Mouse (Mus musculus): ENCODE measurements around the gene Plin4. TPM values are rescaled to one million over a fixed set of nuclear protein-coding genes. Genes with fewer than 3 reads are reported as not detected.

Plin4 gene
- total and polyA plus RNA-seq, 3 experiments, result 114 to 170 (median 151) TPM

- H3K4me3 ChIP-seq, result no peak overlapping the region
- TF ChIP-seq CTCF (IDR thresholded peaks at IDR 0.05), result 0 out of 2 replicates have a peak, but pooled peaks have one; percentile 3
- TF ChIP-seq EP300 (IDR thresholded peaks at IDR 0.05; ENCODE audit: insufficient read depth, low read depth, low read length), result no peak
- TF ChIP-seq POLR2A (IDR thresholded peaks at IDR 0.05; ENCODE audit: insufficient read depth, low read depth, low read length), result no peak
Observed at GRCm38 (mm10) chr17:56057381-56058120, 52.1 kb downstream of the Plin4 start.

DNA sequence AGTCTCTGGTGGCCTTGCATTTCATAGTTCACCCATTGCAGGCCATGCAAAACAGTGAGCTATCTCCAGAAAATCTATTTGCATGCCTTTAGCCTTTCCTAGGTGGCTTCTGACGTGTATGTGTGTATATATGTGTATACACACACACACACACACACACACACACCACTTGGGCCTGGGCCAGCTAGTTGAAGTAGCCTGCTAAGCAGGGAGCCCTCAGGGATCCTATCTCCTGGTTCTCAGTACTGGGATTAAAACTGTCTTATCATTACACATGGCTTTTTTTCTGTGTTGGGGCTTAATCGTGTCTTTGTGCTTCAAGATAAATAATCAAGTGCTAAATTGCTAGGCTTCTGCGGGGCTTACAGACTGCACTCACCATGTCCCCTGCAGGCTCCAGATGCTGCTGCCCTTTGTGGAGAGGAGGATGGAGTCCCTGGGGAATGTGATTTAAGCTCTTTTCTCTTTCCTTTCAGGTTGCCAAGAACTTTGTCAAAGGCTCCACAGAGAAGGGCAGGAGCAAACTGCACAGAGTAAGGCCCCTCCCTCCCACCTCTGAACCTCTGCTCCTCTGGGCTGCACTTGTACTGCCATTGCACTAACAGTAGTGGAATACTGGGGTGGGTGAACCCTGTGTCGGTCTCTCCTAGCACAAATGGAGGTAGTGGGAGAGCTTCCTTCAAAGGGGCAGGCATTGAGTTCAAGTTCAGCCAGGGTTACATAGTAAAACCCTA, 53.5 kb downstream of the Plin4 start:
- Histone ChIP-seq H3K36me3 (ENCODE audit: control insufficient read depth, insufficient read depth, low read length) (no peaks in the 10 kb centered on the region), H3K27ac (no peak overlapping the region), H3K27me3 (ENCODE audit: control insufficient read depth, insufficient read depth, low read length) (no peaks in the 10 kb centered on the region), H3K9ac (ENCODE audit: low read depth, low read length) (no peak overlapping the region), H3K4me1 (ENCODE audit: control insufficient read depth, insufficient read depth, low read length) (no peaks in the 10 kb centered on the region; the same call in 1 of the 2 replicates), H3K4me3 (no peak overlapping the region), H3K79me2 (replicated peaks; ENCODE audit: control insufficient read depth, insufficient read depth, low read length) (no peaks in the 10 kb centered on the region)
- no peak for TF ChIP-seq CTCF (IDR thresholded peaks at IDR 0.05)
- no peak for TF ChIP-seq POLR2A (IDR thresholded peaks at IDR 0.05; ENCODE audit: insufficient read depth, low read depth, low read length)
- TF ChIP-seq EP300 (IDR thresholded peaks at IDR 0.05; ENCODE audit: insufficient read depth, low read depth, low read length), result no peak
- DNase-seq, result no peak
- 46% methylated on average over 4 of the region's 4 CpGs for WGBS
- intact Hi-C loops (cut with DNase I), result no loop called here

More at GRCm38 (mm10) chr17:56057381-56058120, 52.1 kb downstream of the Plin4 start:
- 78% methylated on average over 11 of the region's 11 CpGs for WGBS
- H3K27ac ChIP-seq, result peak overlapping the region; percentile 31
- intact Hi-C loops (cut with DNase I), result no loop called here
- no peak overlapping the region for H3K9ac ChIP-seq (ENCODE audit: low read depth, low read length)
- DNase-seq, result no peak
- H3K79me2 ChIP-seq (replicated peaks; ENCODE audit: control insufficient read depth, insufficient read depth, low read length), result no peaks in the 10 kb centered on the region
- no peaks in the 10 kb centered on the region for H3K27me3 ChIP-seq (ENCODE audit: control insufficient read depth, insufficient read depth, low read length)
- no peaks in the 10 kb centered on the region for H3K36me3 ChIP-seq (ENCODE audit: control insufficient read depth, insufficient read depth, low read length)
- no peaks in the 10 kb centered on the region; the same call in 1 of the 2 replicates for H3K4me1 ChIP-seq (ENCODE audit: control insufficient read depth, insufficient read depth, low read length)

GRCm38 (mm10) chr17:56054938-56055337, 54.7 kb downstream of the Plin4 start:
- no peaks in the 10 kb centered on the region for H3K36me3 ChIP-seq (ENCODE audit: control insufficient read depth, insufficient read depth, low read length)
- H3K79me2 ChIP-seq (replicated peaks; ENCODE audit: control insufficient read depth, insufficient read depth, low read length), result no peaks in the 10 kb centered on the region
- H3K4me3 ChIP-seq, result no peak overlapping the region
- DNase-seq, result no peak
- TF ChIP-seq POLR2A (IDR thresholded peaks at IDR 0.05; ENCODE audit: insufficient read depth, low read depth, low read length) (no peak), CTCF (IDR thresholded peaks at IDR 0.05) (no peak), EP300 (IDR thresholded peaks at IDR 0.05; ENCODE audit: insufficient read depth, low read depth, low read length) (no peak)
- no peaks in the 10 kb centered on the region for H3K27me3 ChIP-seq (ENCODE audit: control insufficient read depth, insufficient read depth, low read length)
- H3K4me1 ChIP-seq (ENCODE audit: control insufficient read depth, insufficient read depth, low read length), result no peaks in the 10 kb centered on the region; the same call in 1 of the 2 replicates
- H3K9ac ChIP-seq (ENCODE audit: low read depth, low read length), result no peak overlapping the region
- intact Hi-C loops (cut with DNase I), result no loop called here
- H3K27ac ChIP-seq, result no peak overlapping the region

GRCm38 (mm10) chr17:56051369-56051768, 58.2 kb downstream of the Plin4 start:
- intact Hi-C loops (cut with DNase I), result no loop called here
- no peaks in the 10 kb centered on the region for H3K27me3 ChIP-seq (ENCODE audit: control insufficient read depth, insufficient read depth, low read length)
- no peaks in the 10 kb centered on the region for H3K79me2 ChIP-seq (replicated peaks; ENCODE audit: control insufficient read depth, insufficient read depth, low read length)
- H3K4me3 ChIP-seq, result no peak overlapping the region
- H3K4me1 ChIP-seq (ENCODE audit: control insufficient read depth, insufficient read depth, low read length), result no peaks in the 10 kb centered on the region
- H3K27ac ChIP-seq, result no peak overlapping the region
- DNase-seq, result no peak
- no peak for TF ChIP-seq CTCF (IDR thresholded peaks at IDR 0.05)
- TF ChIP-seq EP300 (IDR thresholded peaks at IDR 0.05; ENCODE audit: insufficient read depth, low read depth, low read length), result no peak
- no peak for TF ChIP-seq POLR2A (IDR thresholded peaks at IDR 0.05; ENCODE audit: insufficient read depth, low read depth, low read length)
- 89% methylated on average over 5 of the region's 5 CpGs for WGBS
- H3K9ac ChIP-seq (ENCODE audit: low read depth, low read length), result no peak overlapping the region
- H3K36me3 ChIP-seq (ENCODE audit: control insufficient read depth, insufficient read depth, low read length), result no peaks in the 10 kb centered on the region

Other genes starting within 250 kb of the Plin4 start
- gene Zfp119a, start 230.9 kb downstream of the Plin4 start, total RNA-seq (2021), result 1 to 10 TPM; 4.0 to 4.2 TPM
- 0.43 and 1.0 TPM in 2 replicates for gene Zfp119a, start 230.9 kb downstream of the Plin4 start, polyA plus RNA-seq (2012; rRNA removed)
- 1 to 10 TPM; 3.8 TPM for gene Zfp959, start 217.7 kb downstream of the Plin4 start, total RNA-seq (2021)
- gene Zfp959, start 217.7 kb downstream of the Plin4 start, polyA plus RNA-seq (2012; rRNA removed), result 1.4 and 2.1 TPM in 2 replicates
- gene Zfp119b, start 160.3 kb downstream of the Plin4 start, total RNA-seq (2021), result 1 to 10 TPM; 2.5 to 3.9 TPM
- 0.49 and 1.2 TPM in 2 replicates for gene Zfp119b, start 160.3 kb downstream of the Plin4 start, polyA plus RNA-seq (2012; rRNA removed)
- under 1 TPM; 0.34 to 0.91 TPM for gene Ebi3, start 157.2 kb downstream of the Plin4 start, total RNA-seq (2021)
- 1.3 and 4.1 TPM in 2 replicates for gene Ebi3, start 157.2 kb downstream of the Plin4 start, polyA plus RNA-seq (2012; rRNA removed)
- gene Yju2, start 150.7 kb downstream of the Plin4 start, total RNA-seq (2021), result 1 to 10 TPM; 8.3 to 9.2 TPM
- 3.7 and 4.2 TPM in 2 replicates for gene Yju2, start 150.7 kb downstream of the Plin4 start, polyA plus RNA-seq (2012; rRNA removed)
- gene Shd, start 139.3 kb downstream of the Plin4 start, total RNA-seq (2021), result under 1 TPM; 0.63 to 0.64 TPM
- gene Shd, start 139.3 kb downstream of the Plin4 start, polyA plus RNA-seq (2012; rRNA removed), result 1.9 TPM in 2 replicates
- gene Fsd1, start 123.3 kb downstream of the Plin4 start, total RNA-seq (2021), result under 1 TPM; 0.50 to 0.61 TPM
- 0.35 and 0.76 TPM in 2 replicates for gene Fsd1, start 123.3 kb downstream of the Plin4 start, polyA plus RNA-seq (2012; rRNA removed)
- gene Stap2, start 104.2 kb downstream of the Plin4 start, total RNA-seq (2021), result 10 to 100 TPM; 12.2 to 14.8 TPM
- 28.6 and 30.6 TPM in 2 replicates for gene Stap2, start 104.2 kb downstream of the Plin4 start, polyA plus RNA-seq (2012; rRNA removed)
- 10 to 100 TPM; 63.1 to 78.9 TPM for gene Mpnd, start 104.1 kb downstream of the Plin4 start, total RNA-seq (2021)
- 68.0 and 75.8 TPM in 2 replicates for gene Mpnd, start 104.1 kb downstream of the Plin4 start, polyA plus RNA-seq (2012; rRNA removed)
- 10 to 100 TPM; 13.6 to 14.3 TPM for gene Sh3gl1, start 73.2 kb downstream of the Plin4 start, total RNA-seq (2021)
- gene Sh3gl1, start 73.2 kb downstream of the Plin4 start, polyA plus RNA-seq (2012; rRNA removed), result 26.4 and 27.4 TPM in 2 replicates
- gene Chaf1a, start 69.4 kb downstream of the Plin4 start, total RNA-seq (2021), result 1 to 10 TPM in 1 of 2 experiments, under 1 TPM in 1; 0.99 to 1.3 TPM
- 0.45 and 0.67 TPM in 2 replicates for gene Chaf1a, start 69.4 kb downstream of the Plin4 start, polyA plus RNA-seq (2012; rRNA removed)
- gene Ubxn6, start 34.8 kb downstream of the Plin4 start, total RNA-seq (2021), result 10 to 100 TPM; 47.6 to 53.5 TPM
- gene Ubxn6, start 34.8 kb downstream of the Plin4 start, polyA plus RNA-seq (2012; rRNA removed), result 64.4 and 79.3 TPM in 2 replicates
- gene Hdgfl2, start 30.2 kb downstream of the Plin4 start, total RNA-seq (2021), result 10 to 100 TPM; 32.5 to 35.0 TPM
- 30.2 and 31.5 TPM in 2 replicates for gene Hdgfl2, start 30.2 kb downstream of the Plin4 start, polyA plus RNA-seq (2012; rRNA removed)
- gene Plin5, start 7.8 kb upstream of the Plin4 start, total RNA-seq (2021), result 100 to 1,000 TPM; 159 to 160 TPM
- gene Plin5, start 7.8 kb upstream of the Plin4 start, polyA plus RNA-seq (2012; rRNA removed), result 112 and 170 TPM in 2 replicates
- 10 to 100 TPM; 57.0 to 74.6 TPM for gene Lrg1, start 12.2 kb upstream of the Plin4 start, total RNA-seq (2021)
- 38.2 and 77.7 TPM in 2 replicates for gene Lrg1, start 12.2 kb upstream of the Plin4 start, polyA plus RNA-seq (2012; rRNA removed)
- gene Sema6b, start 30.5 kb upstream of the Plin4 start, total RNA-seq (2021), result 10 to 100 TPM in 1 of 2 experiments, 1 to 10 TPM in 1; 8.9 to 12.6 TPM
- gene Sema6b, start 30.5 kb upstream of the Plin4 start, polyA plus RNA-seq (2012; rRNA removed), result 5.3 and 8.6 TPM in 2 replicates
- gene Tnfaip8l1, start 52.7 kb upstream of the Plin4 start, total RNA-seq (2021), result 1 to 10 TPM; 1.1 to 1.7 TPM
- gene Tnfaip8l1, start 52.7 kb upstream of the Plin4 start, polyA plus RNA-seq (2012; rRNA removed), result 3.6 and 4.5 TPM in 2 replicates
- 10 to 100 TPM; 25.4 to 28.3 TPM for gene Mydgf, start 74.1 kb upstream of the Plin4 start, total RNA-seq (2021)
- 26.0 and 29.1 TPM in 2 replicates for gene Mydgf, start 74.1 kb upstream of the Plin4 start, polyA plus RNA-seq (2012; rRNA removed)
- 10 to 100 TPM; 40.4 to 41.4 TPM for gene Dpp9, start 109.1 kb upstream of the Plin4 start, total RNA-seq (2021)
- gene Dpp9, start 109.1 kb upstream of the Plin4 start, polyA plus RNA-seq (2012; rRNA removed), result 38.6 and 43.4 TPM in 2 replicates
- gene Fem1a, start 147.0 kb upstream of the Plin4 start, total RNA-seq (2021), result 100 to 1,000 TPM; 108 to 124 TPM
- 81.5 and 104 TPM in 2 replicates for gene Fem1a, start 147.0 kb upstream of the Plin4 start, polyA plus RNA-seq (2012; rRNA removed)
- gene Ticam1, start 167.0 kb upstream of the Plin4 start, total RNA-seq (2021), result 1 to 10 TPM; 8.0 TPM
- 16.8 and 18.0 TPM in 2 replicates for gene Ticam1, start 167.0 kb upstream of the Plin4 start, polyA plus RNA-seq (2012; rRNA removed)
- gene Plin3, start 183.1 kb upstream of the Plin4 start, total RNA-seq (2021), result 100 to 1,000 TPM; 160 to 221 TPM
- gene Plin3, start 183.1 kb upstream of the Plin4 start, polyA plus RNA-seq (2012; rRNA removed), result 65.6 and 66.2 TPM in 2 replicates
- gene Arrdc5, start 190.5 kb upstream of the Plin4 start, total RNA-seq (2021), result not detected
- gene Arrdc5, start 190.5 kb upstream of the Plin4 start, polyA plus RNA-seq (2012; rRNA removed), result 0.32 TPM in 1 of 2 replicates, not detected in the other
- gene Uhrf1, start 193.5 kb upstream of the Plin4 start, total RNA-seq (2021), result 1 to 10 TPM; 2.0 to 2.4 TPM
- gene Uhrf1, start 193.5 kb upstream of the Plin4 start, polyA plus RNA-seq (2012; rRNA removed), result 0.85 and 1.2 TPM in 2 replicates
- gene Kdm4b, start 216.3 kb upstream of the Plin4 start, total RNA-seq (2021), result 10 to 100 TPM; 26.2 to 36.1 TPM
- gene Kdm4b, start 216.3 kb upstream of the Plin4 start, polyA plus RNA-seq (2012; rRNA removed), result 23.0 and 29.7 TPM in 2 replicates

Data from heart, adult 2 months (tissue).